Mouse (Mus musculus): ENCODE measurements around the gene Yjefn3. TPM values are rescaled to one million over a fixed set of nuclear protein-coding genes. Genes with fewer than 3 reads are reported as not detected.

Yjefn3 gene
- polyA plus RNA-seq, 1 experiment from 2014 or later = 3.6 TPM

DNA sequence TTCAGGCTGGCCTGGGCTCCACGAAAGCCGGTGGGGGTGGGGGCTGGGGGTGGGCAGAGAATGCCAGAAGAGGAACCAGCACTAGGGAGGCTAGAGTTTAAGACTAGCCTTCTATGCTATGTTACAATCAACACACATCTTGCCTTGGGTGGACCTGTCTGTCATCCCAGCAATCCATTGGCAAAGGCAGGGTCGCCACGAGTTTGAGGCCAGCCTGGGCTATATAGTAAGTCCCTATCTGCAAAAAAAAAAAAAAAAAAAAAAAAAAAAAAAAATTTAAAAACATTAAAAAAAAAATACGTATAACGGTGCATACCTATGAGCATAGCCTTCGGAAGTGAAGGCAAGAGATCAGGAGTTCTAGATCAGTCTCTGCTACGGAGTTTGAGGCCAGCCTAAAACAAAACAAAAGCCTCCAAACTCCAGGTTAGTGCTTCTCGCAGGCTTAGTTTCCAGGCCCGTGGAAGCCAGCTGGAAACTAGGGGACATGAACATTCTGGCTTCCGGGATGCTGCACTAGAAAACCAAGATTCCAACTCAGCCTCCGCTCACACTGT is 1.5 kb downstream of the Yjefn3 start:
- ATAC-seq (ENCODE audit: low FRiP score) (0 out of 2 replicates have a peak, but pooled peaks have one; percentile 0), DNase-seq (ENCODE audit: low spot score, missing footprints) (no peak)
- H3K4me3 ChIP-seq (ENCODE audit: low read depth, low read length) = peak overlapping the region; percentile 77
- 24% methylated on average over 12 of the region's 12 CpGs for WGBS
- peak overlapping the region; percentile 57 for H3K4me2 ChIP-seq
- peaks cover 19% of the 10 kb centered on the region for H3K4me1 ChIP-seq (ENCODE audit: control insufficient read depth, insufficient read depth, low read length)
- H3K27ac ChIP-seq (ENCODE audit: low read depth, low read length) = peak overlapping the region; percentile 76
- no peaks in the 10 kb centered on the region for H3K36me3 ChIP-seq (ENCODE audit: control insufficient read depth, insufficient read depth, low read length)
- H3K27me3 ChIP-seq (ENCODE audit: control insufficient read depth, insufficient read depth, low read length) = no peaks in the 10 kb centered on the region
- H3K9ac ChIP-seq (ENCODE audit: low read length) = peak overlapping the region; percentile 85
- no peaks in the 10 kb centered on the region for H3K9me3 ChIP-seq (ENCODE audit: control insufficient read depth, low read length)

DNA sequence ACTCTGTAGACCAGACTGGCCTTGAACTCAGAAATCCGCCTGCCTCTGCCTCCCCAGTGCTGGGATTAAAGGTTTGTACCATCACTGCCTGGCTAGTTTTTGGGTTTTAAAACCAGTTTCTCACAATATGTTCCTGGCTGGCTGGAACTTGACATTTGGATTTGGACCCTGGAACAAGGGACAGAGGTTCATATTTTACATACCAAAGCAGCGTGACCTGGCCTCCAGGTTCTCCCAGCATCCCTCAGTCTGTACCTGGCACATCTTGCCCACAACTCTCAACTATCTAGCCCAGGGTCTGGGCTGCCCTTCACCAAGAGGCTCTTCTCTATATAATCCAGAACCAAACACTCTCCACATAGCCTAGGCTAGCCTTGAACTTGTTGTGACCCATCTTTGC is 2.6 kb downstream of the Yjefn3 start:
- no peaks in the 10 kb centered on the region for H3K9me3 ChIP-seq (ENCODE audit: control insufficient read depth, low read length)
- no peak for ATAC-seq (ENCODE audit: low FRiP score)
- no peak overlapping the region for H3K4me3 ChIP-seq (ENCODE audit: low read depth, low read length)
- H3K4me1 ChIP-seq (ENCODE audit: control insufficient read depth, insufficient read depth, low read length) = peaks cover 22% of the 10 kb centered on the region
- H3K36me3 ChIP-seq (ENCODE audit: control insufficient read depth, insufficient read depth, low read length) = no peaks in the 10 kb centered on the region
- no peak overlapping the region for H3K27ac ChIP-seq (ENCODE audit: low read depth, low read length)
- no peaks in the 10 kb centered on the region for H3K27me3 ChIP-seq (ENCODE audit: control insufficient read depth, insufficient read depth, low read length)
- H3K9ac ChIP-seq (ENCODE audit: low read length) = no peak overlapping the region
- H3K4me2 ChIP-seq = no peak overlapping the region
- no peak for DNase-seq (ENCODE audit: low spot score, missing footprints)
- whole genome bisulfite sequencing = 91% methylated on average over 2 of the region's 2 CpGs

DNA sequence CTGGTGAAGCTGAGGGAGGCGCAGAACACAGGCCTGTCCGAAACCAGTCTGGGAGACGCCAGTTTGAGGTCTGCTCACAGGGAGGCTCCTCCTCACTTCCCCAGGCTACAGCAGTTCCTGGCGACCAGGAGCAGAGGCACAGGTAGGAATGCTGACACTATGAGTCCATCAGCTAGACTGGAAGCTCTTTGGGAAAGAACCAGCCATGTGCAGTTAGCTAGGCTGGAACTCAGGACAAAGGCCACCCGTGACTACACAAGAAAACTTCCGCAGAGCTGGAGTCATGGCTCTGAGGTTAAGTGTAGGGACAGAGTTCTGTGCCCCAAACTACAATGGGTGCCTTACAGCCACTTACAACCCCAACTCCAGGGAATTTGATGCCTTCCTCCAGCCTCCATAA is 4.7 kb downstream of the Yjefn3 start:
- no peak overlapping the region for H3K4me3 ChIP-seq (ENCODE audit: low read depth, low read length)
- no peak overlapping the region; the same call in 1 of the 2 replicates for H3K9ac ChIP-seq (ENCODE audit: low read length)
- H3K4me2 ChIP-seq = no peak overlapping the region
- no peaks in the 10 kb centered on the region; the same call in 1 of the 2 replicates for H3K36me3 ChIP-seq (ENCODE audit: control insufficient read depth, insufficient read depth, low read length)
- WGBS = 88% methylated on average over 6 of the region's 6 CpGs
- H3K27me3 ChIP-seq (ENCODE audit: control insufficient read depth, insufficient read depth, low read length) = no peaks in the 10 kb centered on the region
- H3K9me3 ChIP-seq (ENCODE audit: control insufficient read depth, low read length) = no peaks in the 10 kb centered on the region
- peaks cover 31% of the 10 kb centered on the region for H3K4me1 ChIP-seq (ENCODE audit: control insufficient read depth, insufficient read depth, low read length)
- ATAC-seq (ENCODE audit: low FRiP score) = no peak
- no peak overlapping the region for H3K27ac ChIP-seq (ENCODE audit: low read depth, low read length)
- no peak for DNase-seq (ENCODE audit: low spot score, missing footprints)

DNA sequence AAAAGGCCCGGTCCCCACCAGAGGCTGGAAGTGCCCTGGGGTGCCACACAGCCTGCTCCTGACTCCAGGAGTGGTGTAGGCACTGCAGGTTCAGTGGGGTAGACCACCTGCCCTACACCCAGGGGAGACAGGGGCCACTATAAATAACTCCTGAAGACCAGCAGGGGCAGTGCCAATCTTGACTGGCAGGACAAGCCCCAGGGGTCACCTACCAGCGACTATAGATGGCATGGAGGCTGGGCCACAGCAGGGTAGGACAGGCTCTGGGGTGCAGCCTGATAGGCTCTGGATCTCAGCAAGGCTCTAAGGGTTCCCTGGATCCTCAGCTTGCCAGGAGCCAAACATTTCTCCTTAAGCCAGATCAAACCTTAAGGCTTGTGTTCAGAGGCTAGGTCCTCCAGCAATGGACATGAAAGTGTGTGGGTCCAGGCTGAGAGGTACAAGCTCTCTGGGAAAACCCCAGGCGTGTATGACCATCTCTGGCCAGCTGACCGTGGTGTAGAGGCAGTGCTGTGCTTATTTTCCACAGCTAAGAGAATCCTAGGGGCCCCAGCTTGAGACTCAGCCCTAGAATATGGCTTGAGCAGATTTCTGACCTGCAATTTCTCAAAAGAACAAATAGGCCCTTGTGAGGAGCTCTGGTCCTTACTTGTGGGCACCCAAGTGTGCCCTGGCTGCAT is 6.6 kb downstream of the Yjefn3 start:
- no peaks in the 10 kb centered on the region for H3K27me3 ChIP-seq (ENCODE audit: control insufficient read depth, insufficient read depth, low read length)
- no peaks in the 10 kb centered on the region; the same call in 1 of the 2 replicates for H3K36me3 ChIP-seq (ENCODE audit: control insufficient read depth, insufficient read depth, low read length)
- no peak overlapping the region for H3K27ac ChIP-seq (ENCODE audit: low read depth, low read length)
- no peak overlapping the region for H3K4me2 ChIP-seq
- 76% methylated on average over 4 of the region's 4 CpGs for WGBS
- DNase-seq (ENCODE audit: low spot score, missing footprints) = peak; percentile 71
- H3K9me3 ChIP-seq (ENCODE audit: control insufficient read depth, low read length) = no peaks in the 10 kb centered on the region
- no peak for ATAC-seq (ENCODE audit: low FRiP score)
- H3K4me1 ChIP-seq (ENCODE audit: control insufficient read depth, insufficient read depth, low read length) = peaks cover 27% of the 10 kb centered on the region
- no peak overlapping the region for H3K4me3 ChIP-seq (ENCODE audit: low read depth, low read length)
- H3K9ac ChIP-seq (ENCODE audit: low read length) = no peak overlapping the region

DNA sequence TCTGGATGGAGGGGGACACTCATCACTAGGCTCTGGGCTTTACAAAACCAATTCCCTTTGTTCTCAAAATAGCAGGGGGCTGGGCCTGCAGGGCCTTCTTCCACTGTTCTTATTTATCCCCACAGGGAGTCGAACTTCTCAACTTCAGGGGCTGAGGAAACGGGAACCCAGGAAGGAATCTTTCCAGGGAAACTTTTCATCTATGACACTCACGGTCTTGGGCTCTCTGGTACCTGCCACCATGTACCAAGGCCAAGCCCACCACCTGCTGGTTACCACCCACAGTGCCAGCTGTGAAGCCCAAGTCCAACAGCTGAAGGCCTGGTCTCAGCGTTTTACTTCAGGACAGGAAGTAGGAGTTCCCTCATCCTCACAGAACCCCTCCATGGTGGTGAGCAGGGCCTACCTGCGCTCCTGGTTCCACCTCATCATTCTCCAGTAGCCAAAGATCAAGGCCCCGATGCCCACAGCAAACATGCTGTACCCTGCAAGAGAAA is 7.6 kb downstream of the Yjefn3 start:
- DNase-seq (ENCODE audit: low spot score, missing footprints) = peak; percentile 79
- H3K4me3 ChIP-seq (ENCODE audit: low read depth, low read length) = no peak overlapping the region
- 47% methylated on average over 6 of the region's 6 CpGs for WGBS
- no peaks in the 10 kb centered on the region; the same call in 1 of the 2 replicates for H3K36me3 ChIP-seq (ENCODE audit: control insufficient read depth, insufficient read depth, low read length)
- no peak overlapping the region for H3K27ac ChIP-seq (ENCODE audit: low read depth, low read length)
- no peaks in the 10 kb centered on the region for H3K9me3 ChIP-seq (ENCODE audit: control insufficient read depth, low read length)
- H3K4me1 ChIP-seq (ENCODE audit: control insufficient read depth, insufficient read depth, low read length) = peaks cover 21% of the 10 kb centered on the region
- H3K27me3 ChIP-seq (ENCODE audit: control insufficient read depth, insufficient read depth, low read length) = peaks cover 9% of the 10 kb centered on the region
- no peak overlapping the region for H3K9ac ChIP-seq (ENCODE audit: low read length)
- no peak for ATAC-seq (ENCODE audit: low FRiP score)
- H3K4me2 ChIP-seq = no peak overlapping the region

DNA sequence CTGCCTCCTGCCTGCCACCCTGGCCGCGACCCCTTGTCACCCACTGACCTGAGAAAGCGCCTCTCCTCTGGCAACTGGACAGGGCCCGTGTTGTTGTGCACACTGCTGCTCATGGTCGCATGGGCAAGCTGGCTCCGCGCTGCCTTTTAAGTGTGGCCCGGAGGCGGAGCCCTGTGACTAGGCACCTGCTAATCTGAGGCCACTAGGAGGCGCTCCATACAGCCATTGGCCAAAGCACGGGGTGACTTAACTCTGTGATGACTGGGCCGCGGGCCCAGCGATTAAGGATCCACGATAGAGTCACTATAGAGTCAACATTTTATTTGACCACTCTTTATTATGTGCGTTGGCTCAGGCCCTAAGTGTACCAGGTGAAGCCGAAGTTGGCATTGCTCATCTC is 8.6 kb downstream of the Yjefn3 start:
- no peak overlapping the region for H3K4me3 ChIP-seq (ENCODE audit: low read depth, low read length)
- H3K9ac ChIP-seq (ENCODE audit: low read length) = no peak overlapping the region
- DNase-seq (ENCODE audit: low spot score, missing footprints) (peak; percentile 92), ATAC-seq (ENCODE audit: low FRiP score) (peak; percentile 29)
- H3K9me3 ChIP-seq (ENCODE audit: control insufficient read depth, low read length) = no peaks in the 10 kb centered on the region
- peaks cover 26% of the 10 kb centered on the region for H3K4me1 ChIP-seq (ENCODE audit: control insufficient read depth, insufficient read depth, low read length)
- 31% methylated on average over 17 of the region's 17 CpGs for WGBS
- peaks cover 19% of the 10 kb centered on the region for H3K27me3 ChIP-seq (ENCODE audit: control insufficient read depth, insufficient read depth, low read length)
- H3K4me2 ChIP-seq = no peak overlapping the region
- H3K27ac ChIP-seq (ENCODE audit: low read depth, low read length) = no peak overlapping the region
- H3K36me3 ChIP-seq (ENCODE audit: control insufficient read depth, insufficient read depth, low read length) = no peaks in the 10 kb centered on the region; the same call in 1 of the 2 replicates

DNA sequence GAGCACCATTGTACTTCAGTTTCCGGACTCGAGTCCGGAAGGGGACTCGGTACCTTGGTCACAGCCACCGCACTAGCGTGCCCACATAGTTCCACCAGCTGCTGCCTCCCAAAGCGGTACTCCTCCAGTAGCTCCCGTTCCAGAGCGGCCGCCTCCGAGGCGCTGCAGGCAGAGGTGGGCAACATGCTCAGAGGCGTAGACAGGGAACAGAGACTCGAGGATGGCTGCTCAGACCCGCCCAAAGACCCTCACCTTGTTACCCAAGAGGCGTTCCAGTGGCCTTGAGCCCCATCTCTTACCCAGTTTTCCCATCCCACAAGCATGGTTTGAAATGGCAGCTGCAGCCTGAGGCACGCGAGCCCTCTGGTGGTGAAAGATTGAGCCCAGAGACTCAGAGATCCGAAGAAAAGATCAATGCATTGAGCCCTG is 11.7 kb downstream of the Yjefn3 start:
- 37% methylated on average over 19 of the region's 19 CpGs for WGBS
- DNase-seq (ENCODE audit: low spot score, missing footprints) (peak; percentile 93), ATAC-seq (ENCODE audit: low FRiP score) (no peak)
- peaks cover 50% of the 10 kb centered on the region for H3K27me3 ChIP-seq (ENCODE audit: control insufficient read depth, insufficient read depth, low read length)
- H3K9ac ChIP-seq (ENCODE audit: low read length) = no peak overlapping the region
- H3K36me3 ChIP-seq (ENCODE audit: control insufficient read depth, insufficient read depth, low read length) = no peaks in the 10 kb centered on the region; the same call in 1 of the 2 replicates
- no peak overlapping the region for H3K27ac ChIP-seq (ENCODE audit: low read depth, low read length)
- peaks cover 34% of the 10 kb centered on the region for H3K4me1 ChIP-seq (ENCODE audit: control insufficient read depth, insufficient read depth, low read length)
- H3K9me3 ChIP-seq (ENCODE audit: control insufficient read depth, low read length) = no peaks in the 10 kb centered on the region
- H3K4me3 ChIP-seq (ENCODE audit: low read depth, low read length) = no peak overlapping the region
- H3K4me2 ChIP-seq = no peak overlapping the region

DNA sequence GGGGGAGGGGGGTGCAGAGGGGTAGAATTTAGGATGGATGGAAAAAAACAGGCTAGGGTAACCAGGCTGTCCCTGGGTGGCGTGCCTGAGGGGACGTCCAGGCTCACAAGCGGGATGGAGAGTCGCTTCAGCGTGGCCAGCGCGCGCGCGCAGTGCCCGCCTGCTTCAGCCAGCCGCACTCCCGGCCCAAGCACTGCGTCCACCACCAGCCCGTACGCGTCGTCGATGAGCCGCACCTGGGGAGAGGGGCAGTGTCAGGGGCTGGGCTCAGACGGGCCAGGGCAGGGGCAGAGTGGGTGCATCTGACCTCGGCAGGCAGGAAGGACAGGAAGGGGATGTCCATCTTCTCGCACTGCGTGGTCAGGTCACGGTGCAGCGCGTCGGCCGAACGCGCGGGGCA is 13.6 kb downstream of the Yjefn3 start:
- no peak overlapping the region for H3K4me2 ChIP-seq
- H3K27ac ChIP-seq (ENCODE audit: low read depth, low read length) = no peak overlapping the region
- peak; percentile 7; the same call in 1 of the 2 replicates for ATAC-seq (ENCODE audit: low FRiP score)
- H3K27me3 ChIP-seq (ENCODE audit: control insufficient read depth, insufficient read depth, low read length) = peaks cover 69% of the 10 kb centered on the region
- peak; percentile 87 for DNase-seq (ENCODE audit: low spot score, missing footprints)
- H3K9me3 ChIP-seq (ENCODE audit: control insufficient read depth, low read length) = no peaks in the 10 kb centered on the region
- peaks cover 25% of the 10 kb centered on the region for H3K4me1 ChIP-seq (ENCODE audit: control insufficient read depth, insufficient read depth, low read length)
- no peaks in the 10 kb centered on the region; the same call in 1 of the 2 replicates for H3K36me3 ChIP-seq (ENCODE audit: control insufficient read depth, insufficient read depth, low read length)
- 5% methylated on average over 32 of the region's 32 CpGs for WGBS
- H3K9ac ChIP-seq (ENCODE audit: low read length) = no peak overlapping the region
- peak overlapping the region; percentile 1 for H3K4me3 ChIP-seq (ENCODE audit: low read depth, low read length)

DNA sequence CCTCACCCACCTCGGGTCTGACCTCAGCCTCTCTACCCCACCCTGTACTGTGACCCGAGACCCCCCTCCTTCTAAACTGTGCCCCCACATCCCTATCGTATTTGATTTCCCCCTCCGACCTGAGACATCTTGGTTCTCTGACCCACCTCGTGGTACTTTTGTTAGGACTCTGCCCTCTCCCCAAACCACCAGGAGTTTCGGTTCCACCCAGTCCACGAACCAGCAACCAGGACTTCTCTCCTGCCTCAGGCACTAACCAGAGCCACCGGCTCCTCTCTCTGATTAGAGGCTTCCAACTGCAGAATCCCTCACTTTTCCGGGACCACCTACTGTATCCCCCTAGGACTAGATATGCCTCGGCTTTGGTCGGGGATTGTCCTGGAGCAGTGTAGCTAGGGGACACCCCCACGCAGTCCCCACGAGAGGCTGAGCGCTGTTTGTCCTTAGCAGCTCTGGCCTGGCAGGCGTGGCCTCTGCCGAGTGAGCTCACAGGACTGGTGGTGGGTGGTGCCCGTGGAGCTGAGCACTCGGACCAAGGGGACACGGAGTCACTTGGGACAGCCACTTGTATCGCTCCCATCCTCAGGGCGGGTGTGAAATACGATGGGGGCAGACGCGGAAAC is 14.2 kb downstream of the Yjefn3 start:
- DNase-seq (ENCODE audit: low spot score, missing footprints) = peak; percentile 93
- H3K4me2 ChIP-seq = no peak overlapping the region
- H3K4me3 ChIP-seq (ENCODE audit: low read depth, low read length) = peak overlapping the region; percentile 14
- ATAC-seq (ENCODE audit: low FRiP score) = no peak
- 9% methylated on average over 24 of the region's 24 CpGs for WGBS
- H3K9me3 ChIP-seq (ENCODE audit: control insufficient read depth, low read length) = no peaks in the 10 kb centered on the region
- no peak overlapping the region for H3K9ac ChIP-seq (ENCODE audit: low read length)
- H3K27me3 ChIP-seq (ENCODE audit: control insufficient read depth, insufficient read depth, low read length) = peaks cover 74% of the 10 kb centered on the region
- H3K4me1 ChIP-seq (ENCODE audit: control insufficient read depth, insufficient read depth, low read length) = peaks cover 20% of the 10 kb centered on the region
- no peak overlapping the region for H3K27ac ChIP-seq (ENCODE audit: low read depth, low read length)
- H3K36me3 ChIP-seq (ENCODE audit: control insufficient read depth, insufficient read depth, low read length) = no peaks in the 10 kb centered on the region

Data from midbrain, embryonic 11.5 days (tissue).